ENCODE assay signal across 9 mouse cellular contexts in genomic region chr19:43961185-43961584, GRCm38 (mm10). TPM values are rescaled to one million over a fixed set of nuclear protein-coding genes. Genes with fewer than 3 reads are reported as not detected.
DNase-seq lines count a peak whose midpoint lies in the region; ATAC-seq and TF ChIP-seq lines count a peak whose summit lies in the region.
"Had no signal": no experiment of that assay in that cellular context is flagged by ENCODE, and none has a peak within 500 bp of the region (broad histone marks: within the 10 kb centered on the region; RNA-seq: fewer than 3 reads in every experiment).

No protein-coding gene starts in this region.

- peaks cover 62% of the 10 kb centered on the region for H3K36me3 ChIP-seq in liver, adult 2 months (ENCODE audit: control insufficient read depth, insufficient read depth, low read length)
- peaks cover 5% of the 10 kb centered on the region; the same call in 1 of the 2 replicates for H3K36me3 ChIP-seq in liver, embryonic 12.5 days
- H3K36me3 ChIP-seq in small intestine, adult 2 months (ENCODE audit: control insufficient read depth, insufficient read depth, low read length): no peaks in the 10 kb centered on the region
- no peaks in the 10 kb centered on the region for H3K36me3 ChIP-seq in kidney, embryonic 15.5 days

- peak; percentile 59 for TF ChIP-seq CTCF in liver, adult 2 months (IDR thresholded peaks at IDR 0.05; ENCODE audit: low read depth, low read length)
- peak; percentile 51; the same call in 1 of the 2 replicates for TF ChIP-seq CTCF in small intestine, adult 2 months (IDR thresholded peaks at IDR 0.05; ENCODE audit: extremely low read depth, insufficient read length, insufficient replicate concordance, low read depth, low read length)

- H3K79me2 ChIP-seq in liver, adult 2 months (ENCODE audit: control insufficient read depth, insufficient read depth, low read length): no peaks in the 10 kb centered on the region

- H3K4me2 ChIP-seq in liver, embryonic 12.5 days: no peak overlapping the region
- no peak overlapping the region for H3K4me2 ChIP-seq in kidney, embryonic 15.5 days

- H3K4me3 ChIP-seq in liver, adult 2 months (ENCODE audit: insufficient read depth, low read depth, low read length): no peak overlapping the region
- H3K4me3 ChIP-seq in liver, embryonic 12.5 days: no peak overlapping the region
- H3K4me3 ChIP-seq in small intestine, adult 2 months (ENCODE audit: low read depth, low read length): no peak overlapping the region
- no peak overlapping the region for H3K4me3 ChIP-seq in kidney, embryonic 15.5 days (replicated peaks)

- H3K27me3 ChIP-seq in liver, adult 2 months (ENCODE audit: control insufficient read depth, insufficient read depth, low read length): no peaks in the 10 kb centered on the region
- 0 out of 2 replicates have a peak, but pooled peaks cover 7% of the 10 kb centered on the region for H3K27me3 ChIP-seq in liver, embryonic 12.5 days (replicated peaks)
- no peaks in the 10 kb centered on the region for H3K27me3 ChIP-seq in small intestine, adult 2 months (ENCODE audit: control insufficient read depth, insufficient read depth, low read length)
- no peaks in the 10 kb centered on the region for H3K27me3 ChIP-seq in kidney, embryonic 15.5 days

- H3K4me1 ChIP-seq in liver, adult 2 months (ENCODE audit: control insufficient read depth, insufficient read depth, low read length): no peaks in the 10 kb centered on the region
- H3K4me1 ChIP-seq in liver, embryonic 12.5 days: no peaks in the 10 kb centered on the region
- peaks cover 15% of the 10 kb centered on the region for H3K4me1 ChIP-seq in small intestine, adult 2 months (ENCODE audit: control insufficient read depth, insufficient read depth, insufficient read length, low read length)
- H3K4me1 ChIP-seq in kidney, embryonic 15.5 days: peaks cover 33% of the 10 kb centered on the region

- no peak overlapping the region for H3K9ac ChIP-seq in liver, adult 2 months (ENCODE audit: low read depth, low read length)
- H3K9ac ChIP-seq in liver, embryonic 12.5 days: no peak overlapping the region
- H3K9ac ChIP-seq in kidney, embryonic 15.5 days: no peak overlapping the region

- no peak for ATAC-seq in liver, embryonic 12.5 days
- ATAC-seq in kidney, embryonic 15.5 days (replicated peaks; ENCODE audit: low FRiP score): no peak

- no peak for TF ChIP-seq POLR2A in liver, adult 2 months (IDR thresholded peaks at IDR 0.05; ENCODE audit: extremely low read depth, insufficient read depth, low read length)
- TF ChIP-seq POLR2A in small intestine, adult 2 months (IDR thresholded peaks at IDR 0.05; ENCODE audit: low read depth, low read length): no peak

- H3K9me3 ChIP-seq in liver, embryonic 12.5 days (replicated peaks): 0 out of 2 replicates have a peak, but pooled peaks cover 2% of the 10 kb centered on the region
- H3K9me3 ChIP-seq in kidney, embryonic 15.5 days (replicated peaks): no peaks in the 10 kb centered on the region

- no peak overlapping the region for H3K27ac ChIP-seq in liver, adult 2 months (replicated peaks; ENCODE audit: insufficient read depth, low read depth, low read length)
- no peak overlapping the region for H3K27ac ChIP-seq in liver, embryonic 12.5 days
- H3K27ac ChIP-seq in small intestine, adult 2 months (ENCODE audit: insufficient read depth, low read depth, low read length): no peak overlapping the region
- H3K27ac ChIP-seq in kidney, embryonic 15.5 days: no peak overlapping the region

- 97% methylated on average over 2 of the region's 2 CpGs for WGBS in liver, adult 2 months
- WGBS in liver, embryonic 12.5 days (ENCODE audit: insufficient replicate concordance): 63% methylated on average over 2 of the region's 2 CpGs
- 92% methylated on average over 2 of the region's 2 CpGs for WGBS in small intestine, adult 2 months
- WGBS in kidney, embryonic 15.5 days: 87% methylated on average over 2 of the region's 2 CpGs

- peak; percentile 8 for DNase-seq in adrenal gland, postnatal 25 days
- DNase-seq in adrenal gland, postnatal 4 days (ENCODE audit: low spot score in 2 of 2): no peak
- peak; percentile 41 for DNase-seq in liver, adult 2 months (ENCODE audit: extremely low read depth, low read depth, low spot score)
- DNase-seq in T-cell, adult 2 months (ENCODE audit: low spot score): peak; percentile 5
- no peak for DNase-seq in right cerebral cortex, postnatal 10 days (ENCODE audit: low spot score in 2 of 2)
- DNase-seq: cerebellum, adult 9-10 months had no signal

RNA-seq across cellular contexts. Expression of gene Dnmbp, which starts 21.2 kb away (rescaled TPM):
- 15.9 and 17.1 TPM in 2 replicates for total RNA-seq in adrenal gland, postnatal 25 days (2021)
- 10 to 100 TPM; 22.6 to 23.1 TPM for total RNA-seq in adrenal gland, postnatal 4 days (2021)
- total RNA-seq in liver, adult 2 months (2014; rRNA removed): 23.3 and 24.7 TPM in 2 replicates
- 15.5 and 15.6 TPM in 2 replicates for polyA plus RNA-seq in liver, adult 2 months (2012; rRNA removed)
- polyA plus RNA-seq in liver, embryonic 12.5 days (2016; fragmentation: Nextera tagmentation; extraction: Ambion mirVana): 3.9 and 4.2 TPM in 2 replicates
- 19.4 and 53.4 TPM in 2 replicates for polyA plus RNA-seq in small intestine, adult 2 months (2012; rRNA removed)
- polyA plus RNA-seq in kidney, embryonic 15.5 days (2015; fragmentation: Nextera tagmentation; extraction: Ambion mirVana): 23.7 and 24.4 TPM in 2 replicates

RNA-seq across cellular contexts. Expression of gene Cpn1, which starts 25.2 kb away (rescaled TPM):
- total RNA-seq in adrenal gland, postnatal 25 days (2021): 0.67 TPM in 1 of 2 replicates, not detected in the other
- 10 to 100 TPM; 15.0 to 17.9 TPM for total RNA-seq in adrenal gland, postnatal 4 days (2021)
- total RNA-seq in liver, adult 2 months (2014; rRNA removed): 215 and 272 TPM in 2 replicates
- 336 and 360 TPM in 2 replicates for polyA plus RNA-seq in liver, adult 2 months (2012; rRNA removed)
- polyA plus RNA-seq in liver, embryonic 12.5 days (2016; fragmentation: Nextera tagmentation; extraction: Ambion mirVana): 42.8 and 45.8 TPM in 2 replicates
- polyA plus RNA-seq in small intestine, adult 2 months (2012; rRNA removed): 0.96 and 11.3 TPM in 2 replicates
- 51.0 and 53.5 TPM in 2 replicates for polyA plus RNA-seq in kidney, embryonic 15.5 days (2015; fragmentation: Nextera tagmentation; extraction: Ambion mirVana)

Comparison
In these comparisons a context has a peak if more than half of its experiments do, and no peak if none do; other contexts are left out.
1. DNase-seq: peak in adrenal gland, postnatal 25 days (single experiment), liver, adult 2 months (single experiment) and T-cell, adult 2 months (single experiment); none in adrenal gland, postnatal 4 days (0 of 2) and right cerebral cortex, postnatal 10 days (0 of 2).